In genomic region chr19:36323326-36323725, GRCm38 (mm10) we compare ENCODE assay signal across 18 mouse cellular contexts. TPM values are rescaled to one million over a fixed set of nuclear protein-coding genes. Genes with fewer than 3 reads are reported as not detected.
DNase-seq lines count a peak whose midpoint lies in the region; ATAC-seq lines count a peak whose summit lies in the region.
"Had no signal": no experiment of that assay in that cellular context is flagged by ENCODE, and none has a peak within 500 bp of the region (broad histone marks: within the 10 kb centered on the region; RNA-seq: fewer than 3 reads in every experiment).

No protein-coding gene starts in this region.

- no peaks in the 10 kb centered on the region for H3K4me1 ChIP-seq in kidney, embryonic 15.5 days
- H3K4me1 ChIP-seq: embryonic facial prominence, embryonic 12.5 days; forebrain, embryonic 15.5 days had no signal

- ATAC-seq in kidney, embryonic 15.5 days (replicated peaks; ENCODE audit: low FRiP score) = no peak
- ATAC-seq: forebrain, embryonic 15.5 days had no signal

- no peak overlapping the region for H3K27ac ChIP-seq in kidney, embryonic 15.5 days
- H3K27ac ChIP-seq: embryonic facial prominence, embryonic 12.5 days; forebrain, embryonic 15.5 days; heart, embryonic 10.5 days had no signal

- no peak overlapping the region for H3K4me2 ChIP-seq in kidney, embryonic 15.5 days
- H3K4me2 ChIP-seq: embryonic facial prominence, embryonic 12.5 days; forebrain, embryonic 15.5 days had no signal

- WGBS in kidney, embryonic 15.5 days = 66% methylated on average over 2 of the region's 2 CpGs

- H3K9me3 ChIP-seq in kidney, embryonic 15.5 days (replicated peaks) = no peaks in the 10 kb centered on the region
- H3K9me3 ChIP-seq: embryonic facial prominence, embryonic 12.5 days; forebrain, embryonic 15.5 days; heart, embryonic 10.5 days had no signal

- no peak overlapping the region for H3K9ac ChIP-seq in kidney, embryonic 15.5 days
- H3K9ac ChIP-seq: embryonic facial prominence, embryonic 12.5 days; forebrain, embryonic 15.5 days had no signal

- DNase-seq in kidney, adult 11 months = peak; percentile 47
- DNase-seq in kidney, postnatal 4 days = no peak
- peak; percentile 87 for DNase-seq in kidney, adult 9 months
- peak; percentile 21 to 61 for DNase-seq in kidney, postnatal 25 days
- DNase-seq in retina, postnatal 1 day = no peak
- DNase-seq in layer of hippocampus, adult 9-10 months (ENCODE audit: low spot score) = no peak
- DNase-seq: adrenal gland, postnatal 14 days; cerebellum, adult 11-12 months; cerebellum, adult 9-10 months; cerebellum, postnatal 25 days; gastrocnemius, postnatal 36 days; heart, adult 11 months; heart, postnatal 10 days; heart, postnatal 4 days had no signal

- H3K4me3 ChIP-seq in kidney, embryonic 15.5 days (replicated peaks) = no peak overlapping the region
- H3K4me3 ChIP-seq: embryonic facial prominence, embryonic 12.5 days; forebrain, embryonic 15.5 days; heart, embryonic 10.5 days had no signal

- no peaks in the 10 kb centered on the region for H3K27me3 ChIP-seq in kidney, embryonic 15.5 days
- H3K27me3 ChIP-seq: embryonic facial prominence, embryonic 12.5 days; forebrain, embryonic 15.5 days had no signal

- no peaks in the 10 kb centered on the region for H3K36me3 ChIP-seq in kidney, embryonic 15.5 days
- H3K36me3 ChIP-seq: embryonic facial prominence, embryonic 12.5 days; forebrain, embryonic 15.5 days; heart, embryonic 10.5 days had no signal

RNA-seq across cellular contexts. Expression of gene Pcgf5, which starts 24.8 kb away (rescaled TPM):
- polyA plus RNA-seq in kidney, embryonic 15.5 days (2015; fragmentation: Nextera tagmentation; extraction: Ambion mirVana) = 8.4 and 8.7 TPM in 2 replicates

Comparison
In these comparisons a context has a peak if more than half of its experiments do, and no peak if none do; other contexts are left out.
1. DNase-seq: peak in kidney, adult 11 months (single experiment), kidney, adult 9 months (single experiment) and kidney, postnatal 25 days (2 of 2); none in kidney, postnatal 4 days (0 of 2), retina, postnatal 1 day (single experiment) and layer of hippocampus, adult 9-10 months (single experiment).